Mouse (Mus musculus) 416B (cell line): ENCODE measurements around the gene Myo1h.

ENCODE experiments used
- DNase-seq: peaks from one replicate; pipeline ENCODE4 v3.0.0; 2011; ENCODE audit warnings: low read depth

Gene Myo1h

DNA sequence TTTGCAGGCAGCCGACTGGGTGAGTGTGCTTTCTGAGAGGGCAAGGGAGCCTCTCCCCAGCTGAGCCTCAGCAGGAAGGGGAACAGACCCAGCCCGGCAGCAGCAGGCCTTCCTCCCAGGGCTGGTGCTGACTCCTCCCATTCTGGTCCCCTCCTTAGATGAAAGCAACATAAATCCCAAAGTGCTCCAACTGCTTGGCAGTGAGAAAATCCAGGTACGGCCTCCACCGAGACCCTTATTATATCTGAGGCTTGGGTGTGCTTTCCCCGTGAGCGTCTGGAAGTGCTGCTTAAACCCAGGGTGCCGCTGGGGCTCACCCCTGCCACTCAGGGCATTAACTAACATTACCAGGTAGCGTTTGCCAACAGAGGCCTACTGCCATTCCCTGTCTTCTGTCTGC is 70.6 kb downstream of the Myo1h start:
- DNase-seq, result no peak

DNA sequence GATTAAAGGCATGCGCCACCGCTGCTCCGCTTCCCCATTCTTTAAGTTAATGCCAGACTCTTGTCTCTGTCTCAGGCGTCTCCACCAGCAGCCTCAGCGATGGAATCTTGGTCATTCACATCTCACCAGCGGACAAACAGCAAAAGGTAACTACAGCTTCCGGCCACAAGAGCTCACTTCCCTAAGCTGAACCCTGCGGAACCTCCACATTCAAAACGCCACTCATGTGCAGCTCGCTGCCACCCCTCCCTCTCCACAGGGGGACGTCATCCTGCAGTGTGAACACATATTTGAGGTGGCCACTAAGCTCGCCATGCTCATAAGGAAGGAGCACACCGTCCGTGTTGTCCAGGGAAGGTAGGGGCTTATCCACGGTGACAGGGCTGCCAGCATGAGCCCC is 72.0 kb downstream of the Myo1h start:
- DNase-seq, result no peak

DNA sequence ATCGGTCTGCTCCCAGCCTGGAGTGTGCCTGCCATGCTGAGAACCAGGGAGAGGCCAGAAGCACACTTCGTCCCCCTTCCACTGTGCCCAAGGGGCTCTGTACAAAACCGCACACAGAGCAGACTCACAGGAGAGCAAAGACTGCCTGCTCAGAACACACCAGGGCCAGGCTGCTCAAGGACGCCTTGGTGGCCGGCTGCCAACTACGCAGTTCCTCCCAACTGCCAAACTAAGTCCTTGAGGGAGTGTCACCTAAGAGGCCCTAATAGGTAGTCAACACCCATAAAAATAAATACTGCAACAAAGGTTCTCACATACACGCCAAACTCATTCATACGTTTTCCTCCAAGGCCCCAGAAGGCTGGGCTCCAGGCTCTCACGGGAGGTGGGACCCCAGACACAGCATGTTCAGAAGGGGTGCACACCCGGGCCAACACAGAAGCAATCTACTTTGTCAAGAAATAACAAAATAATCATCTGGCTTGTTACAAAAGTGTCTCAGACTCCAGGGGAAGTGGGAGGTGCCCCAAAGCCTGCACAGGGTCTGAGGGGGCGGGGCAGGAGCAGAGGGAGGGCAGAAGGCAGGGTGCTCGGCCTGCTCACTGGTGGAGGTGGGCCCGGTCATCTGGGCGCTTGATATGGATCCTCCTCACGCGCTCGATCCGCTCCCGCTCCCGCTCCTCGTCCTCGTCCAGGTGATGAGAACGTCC is 76.2 kb downstream of the Myo1h start:
- peak; percentile 93 for DNase-seq

DNA sequence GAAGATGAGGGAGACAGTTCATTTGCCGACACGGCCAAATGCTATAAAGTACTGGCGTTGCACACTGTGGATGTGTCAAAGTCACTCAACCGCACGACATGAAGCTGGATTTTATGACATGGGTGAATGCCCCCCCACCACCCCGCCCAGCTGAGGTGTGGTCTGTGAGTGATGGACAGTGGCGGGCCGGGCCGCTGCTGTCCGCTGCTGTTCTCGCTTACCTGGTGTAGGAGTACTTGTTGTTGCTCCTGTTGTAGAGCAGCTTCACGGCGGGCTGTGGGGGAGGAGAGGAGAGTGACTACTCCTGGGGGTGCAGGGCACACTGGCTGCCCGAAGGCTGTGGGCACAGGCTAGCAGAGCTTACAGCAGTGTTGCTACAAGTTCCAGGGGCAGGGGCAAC is 79.2 kb downstream of the Myo1h start:
- DNase-seq, result no peak

DNA sequence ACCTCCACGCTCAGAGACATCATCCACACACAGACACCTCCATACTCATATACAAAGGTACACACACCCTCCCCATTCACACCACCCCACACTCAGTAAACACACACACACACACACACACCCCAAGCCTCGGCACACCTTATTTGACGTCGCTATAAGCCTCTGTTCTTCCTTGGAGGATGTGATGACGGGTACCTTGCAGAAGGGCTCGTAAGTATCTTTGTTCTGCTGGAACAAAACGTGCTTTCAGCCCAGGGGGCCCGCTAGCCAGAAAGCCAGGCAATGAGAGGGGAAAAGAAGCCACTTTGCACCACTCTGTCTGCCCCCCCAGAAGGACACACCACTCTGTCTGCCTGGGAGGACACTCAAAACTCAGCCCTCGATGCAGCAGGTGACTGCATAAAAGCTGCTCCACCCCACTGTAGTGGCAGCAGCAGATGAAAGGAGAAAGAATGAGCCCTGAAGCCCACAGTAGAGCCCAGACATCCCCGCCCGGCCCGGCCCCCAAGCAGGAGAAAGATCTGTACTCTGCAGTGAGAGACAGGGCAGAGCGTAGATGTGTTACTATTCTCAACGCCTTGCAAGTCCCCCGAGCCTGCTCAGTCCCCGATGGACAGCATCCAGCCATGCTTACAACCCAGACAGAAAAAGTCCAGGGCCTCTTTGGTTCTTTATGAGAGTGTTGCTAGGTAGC is 80.0 kb downstream of the Myo1h start:
- no peak for DNase-seq

DNA sequence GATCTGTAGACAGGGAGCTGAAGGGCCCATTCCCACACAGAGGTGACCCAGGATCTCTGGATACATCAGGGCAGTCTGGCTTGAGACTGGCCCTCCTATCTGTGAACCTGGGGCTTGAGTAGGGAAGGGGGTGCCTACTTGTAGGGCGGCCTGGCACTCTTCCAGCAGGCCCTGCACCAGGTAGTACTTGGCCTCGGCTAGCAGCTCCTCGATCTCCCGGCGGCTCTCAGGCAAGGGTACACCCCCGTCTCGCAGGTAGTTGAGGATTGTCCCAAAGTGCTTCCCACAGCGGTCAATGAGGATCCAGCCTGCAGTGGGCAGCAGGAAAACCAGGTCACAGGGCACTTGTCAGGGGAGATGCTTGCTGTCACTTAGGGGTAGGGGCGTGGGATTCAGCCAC is 81.0 kb downstream of the Myo1h start:
- no peak for DNase-seq

DNA sequence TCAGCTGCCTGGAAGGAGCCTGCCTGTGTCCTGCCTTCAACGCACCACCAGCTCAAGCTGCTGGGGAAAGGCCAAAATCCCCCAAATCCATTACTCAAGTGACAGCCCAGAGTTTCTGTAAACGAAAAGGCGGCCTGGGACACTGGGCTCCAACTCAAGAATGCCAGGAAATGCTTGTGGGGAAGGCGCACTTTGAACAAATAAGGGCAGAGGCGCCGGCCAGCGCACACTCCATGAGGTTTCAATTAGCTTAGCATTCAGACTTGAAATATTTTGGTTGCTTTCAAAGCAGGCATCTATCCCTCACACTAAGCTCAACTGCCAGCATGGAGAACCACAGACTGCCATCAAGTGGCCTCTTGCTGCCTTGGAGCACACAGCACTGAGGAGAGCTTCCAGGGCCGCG is 81.4 kb downstream of the Myo1h start:
- DNase-seq, result peak; percentile 43

DNA sequence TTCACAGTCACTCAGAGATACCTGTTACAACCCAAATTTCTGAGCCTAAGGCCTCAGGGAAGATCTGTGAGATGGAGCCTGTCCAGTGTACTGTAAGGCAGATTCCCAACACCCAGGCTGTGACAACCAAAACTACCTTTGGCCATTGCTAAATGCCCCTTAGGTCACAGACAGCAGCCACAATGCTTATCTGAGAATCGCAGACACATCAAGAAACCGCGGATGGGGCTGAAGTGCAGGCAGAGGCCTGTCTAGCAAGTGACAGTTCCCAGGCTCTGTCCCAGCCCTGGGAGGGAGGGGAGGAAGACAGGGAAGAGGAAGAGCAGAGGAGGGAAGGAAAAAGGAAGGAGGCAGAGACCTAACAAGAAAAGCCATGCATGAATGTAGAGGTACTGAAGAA is 82.4 kb downstream of the Myo1h start:
- DNase-seq, result peak; percentile 97

DNA sequence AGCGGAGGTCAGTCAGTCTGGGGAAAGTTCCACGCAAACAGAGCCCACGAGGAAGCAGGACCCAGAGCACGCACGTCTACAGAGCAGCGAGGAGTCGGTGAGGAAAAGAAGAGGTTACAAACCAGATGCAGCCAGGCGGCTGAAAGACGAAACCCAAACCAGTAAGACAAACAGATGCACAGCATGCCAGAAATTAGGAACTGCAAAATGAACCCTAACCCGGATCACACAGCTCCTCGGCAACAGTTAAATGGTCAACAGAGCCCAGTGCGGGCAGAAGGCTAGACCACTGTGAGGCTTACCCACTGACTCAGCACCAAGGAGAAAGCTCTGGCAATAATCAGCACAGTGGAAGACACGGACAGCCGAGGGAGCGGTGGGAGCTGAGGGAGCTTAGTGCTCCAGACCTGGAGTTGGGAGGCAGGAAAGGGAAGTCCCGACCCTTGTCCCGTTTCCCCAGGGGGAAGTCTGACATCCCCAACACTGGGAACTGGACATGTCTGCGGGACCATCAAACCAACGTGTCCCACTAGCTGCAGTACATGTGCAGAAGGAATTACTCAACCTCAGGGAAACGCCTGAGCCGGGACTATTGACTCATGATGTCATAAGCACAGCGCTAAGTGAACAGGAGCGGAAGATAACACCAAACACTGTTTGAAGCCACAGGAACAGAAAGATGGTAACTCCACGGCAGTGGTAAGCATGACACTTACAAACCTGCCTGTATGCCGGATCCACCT is 82.9 kb downstream of the Myo1h start:
- DNase-seq, result peak; percentile 80

DNA sequence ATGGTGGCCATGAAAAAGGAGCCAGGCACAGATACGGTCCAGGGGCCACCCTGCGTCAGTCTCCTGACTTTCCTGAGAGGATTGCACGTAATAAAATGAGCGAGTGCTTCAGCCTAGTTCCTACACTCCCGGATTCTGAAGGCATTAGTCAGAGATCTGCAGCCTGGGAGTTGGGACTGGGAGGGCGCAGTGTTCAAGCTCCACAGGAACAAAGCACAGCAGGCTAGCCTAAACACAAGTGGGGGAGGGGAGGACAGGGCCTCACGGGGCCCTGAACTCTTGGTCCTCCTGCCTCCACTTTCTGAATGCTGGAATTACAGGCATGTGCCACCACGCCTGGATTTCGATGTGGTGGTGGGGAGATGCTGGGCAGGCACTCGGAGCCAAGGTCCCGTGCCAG is 83.6 kb downstream of the Myo1h start:
- no peak for DNase-seq

DNA sequence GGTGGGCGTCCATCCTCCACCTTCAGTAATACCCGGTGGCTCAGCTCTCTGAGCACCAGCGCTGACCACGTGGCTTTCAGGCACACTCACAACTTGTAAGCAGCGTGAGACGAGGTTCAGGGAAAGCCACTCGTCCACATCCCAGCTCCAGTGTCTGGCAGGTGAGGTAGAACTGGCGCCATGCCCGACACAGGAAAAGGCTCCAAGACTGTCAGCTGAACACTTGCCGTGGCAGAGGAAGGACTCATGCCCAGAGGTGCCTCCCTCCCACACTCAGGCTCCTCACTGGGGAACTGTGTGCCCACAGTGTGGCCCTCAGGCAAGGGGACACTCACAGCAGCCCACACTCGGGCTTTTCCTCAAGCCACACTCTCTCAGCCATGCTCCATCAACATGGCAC is 84.2 kb downstream of the Myo1h start:
- DNase-seq, result no peak

DNA sequence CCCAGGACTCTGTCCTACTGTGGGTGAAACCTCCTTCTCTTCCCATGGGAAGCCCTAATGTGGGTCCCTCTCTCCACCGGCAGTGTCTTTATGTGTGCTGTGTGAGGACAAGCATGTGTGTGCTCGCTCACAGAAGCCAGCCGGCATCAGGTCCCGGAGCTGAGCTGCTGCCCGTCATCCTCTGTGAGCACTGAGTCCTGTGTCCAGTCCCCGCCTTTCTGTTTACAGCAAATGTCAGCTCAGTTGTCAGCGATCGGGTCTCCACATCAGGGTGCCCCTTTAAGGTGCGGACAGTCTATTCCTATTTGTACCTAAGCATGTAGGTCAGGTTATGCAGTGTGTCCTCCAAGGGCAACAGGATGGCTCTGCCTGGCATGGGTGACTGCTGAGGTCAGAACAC is 84.6 kb downstream of the Myo1h start:
- DNase-seq, result no peak

DNA sequence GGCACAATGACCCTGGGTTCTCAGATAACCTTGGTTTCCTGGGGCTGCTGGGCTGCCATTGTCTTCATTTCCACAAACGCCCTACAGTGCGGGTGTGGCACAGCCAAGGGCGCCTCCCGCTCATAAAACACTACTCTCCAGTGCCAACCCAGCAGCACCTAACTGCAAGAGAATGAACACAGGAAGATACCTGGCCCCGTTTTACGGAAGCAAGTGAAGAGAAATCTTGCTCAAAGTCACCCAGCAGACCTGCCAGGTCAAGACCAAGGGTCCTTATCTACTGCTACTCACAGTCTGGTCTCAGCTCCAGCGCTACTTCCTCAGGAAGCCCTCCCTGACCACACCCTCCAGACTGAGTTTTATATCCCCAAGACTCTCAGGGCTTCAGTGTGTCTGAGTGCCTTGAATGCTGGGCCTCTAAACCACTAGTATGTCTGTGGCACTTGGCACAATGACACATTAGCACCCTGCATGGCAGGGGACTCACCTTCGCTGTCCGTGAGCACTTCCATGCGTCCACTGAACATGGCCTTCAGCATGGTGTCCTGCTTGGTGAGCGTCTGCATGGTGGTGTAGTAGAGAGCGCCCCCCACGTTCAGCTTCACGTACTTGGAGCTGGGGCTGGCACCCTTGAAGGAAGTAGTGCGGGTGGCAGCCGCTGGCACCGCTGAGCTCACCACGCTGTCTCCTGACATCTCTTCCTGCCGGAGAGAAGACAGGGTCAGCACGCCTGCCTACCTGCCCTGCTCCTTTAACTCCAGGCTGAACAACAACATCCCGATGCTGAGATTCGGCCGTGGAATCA is 85.6 kb downstream of the Myo1h start:
- DNase-seq, result peak; percentile 96

DNA sequence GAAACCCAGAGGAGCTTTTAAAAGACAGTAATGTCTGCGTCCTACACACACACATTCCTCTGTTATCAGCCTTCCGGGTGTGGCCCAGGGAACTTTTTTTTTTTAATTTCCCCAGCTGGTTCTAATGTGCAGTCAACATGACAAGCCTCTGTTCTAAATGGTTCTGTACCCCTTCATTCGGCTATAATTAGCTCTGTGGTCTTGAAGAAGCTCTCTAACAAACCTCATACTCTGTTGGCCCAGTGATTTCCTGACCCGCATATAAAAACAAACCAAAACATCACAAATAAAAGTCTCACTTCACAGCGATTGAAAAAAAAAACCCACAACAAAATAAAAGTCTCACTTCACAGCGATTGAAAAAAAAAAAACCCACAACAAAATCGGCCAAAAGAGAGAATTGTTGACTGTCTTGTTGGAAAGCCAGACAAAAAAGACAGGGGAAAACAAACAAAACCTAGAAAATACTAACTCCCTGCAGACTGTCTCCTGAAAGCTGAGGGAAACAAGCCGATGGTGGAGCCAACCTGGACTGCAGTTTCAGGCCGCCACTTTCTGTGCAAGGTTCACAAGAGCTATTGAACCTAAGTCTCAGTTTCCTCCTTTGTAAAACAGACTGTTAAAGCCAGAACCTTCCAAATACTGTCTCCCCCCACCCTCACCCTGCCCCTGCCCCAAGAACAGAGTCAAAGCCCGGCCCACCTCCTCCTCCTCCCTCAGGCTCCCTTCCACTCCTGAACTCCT is 89.4 kb downstream of the Myo1h start:
- DNase-seq, result peak; percentile 78

DNA sequence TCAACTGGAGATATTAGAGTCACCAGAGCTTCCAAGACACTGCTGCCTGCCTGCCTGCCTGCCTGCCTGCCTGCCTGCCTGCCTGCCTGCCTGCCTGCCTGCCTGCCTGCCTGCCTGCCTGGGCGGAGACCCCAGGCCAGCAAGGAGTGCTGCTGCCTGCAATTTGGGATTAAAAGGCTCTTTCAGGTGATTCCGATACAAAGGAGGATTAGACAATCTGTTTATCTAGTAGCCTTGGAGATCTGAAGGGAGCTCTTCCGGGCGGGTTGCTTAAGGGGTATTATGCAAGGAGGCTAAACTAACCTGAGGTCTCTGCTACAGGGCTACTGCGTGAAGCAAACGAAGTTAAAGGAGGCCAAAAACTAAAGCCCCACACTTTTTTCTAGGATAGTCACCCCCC is 90.0 kb downstream of the Myo1h start:
- DNase-seq, result peak; percentile 76

DNA sequence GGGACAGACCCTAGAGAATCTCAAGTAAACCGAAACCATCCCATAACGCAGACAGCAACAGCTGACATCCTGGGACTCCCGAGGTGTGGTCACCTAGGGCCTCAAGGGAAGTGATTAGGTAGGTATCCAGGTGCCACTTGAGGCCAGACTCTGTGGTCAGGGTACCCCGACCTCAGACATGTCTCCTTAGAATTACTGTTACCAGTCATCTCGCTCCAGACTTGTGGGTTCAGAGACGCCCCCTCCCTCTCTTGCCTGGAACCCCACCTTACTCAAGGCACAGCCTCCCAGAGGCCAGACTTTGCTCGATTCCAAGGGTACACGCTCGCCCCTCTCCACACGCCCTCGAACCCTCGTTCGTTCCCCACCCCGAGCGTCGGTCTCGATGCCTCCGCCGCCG is 90.8 kb downstream of the Myo1h start:
- DNase-seq, result peak; percentile 20

DNA sequence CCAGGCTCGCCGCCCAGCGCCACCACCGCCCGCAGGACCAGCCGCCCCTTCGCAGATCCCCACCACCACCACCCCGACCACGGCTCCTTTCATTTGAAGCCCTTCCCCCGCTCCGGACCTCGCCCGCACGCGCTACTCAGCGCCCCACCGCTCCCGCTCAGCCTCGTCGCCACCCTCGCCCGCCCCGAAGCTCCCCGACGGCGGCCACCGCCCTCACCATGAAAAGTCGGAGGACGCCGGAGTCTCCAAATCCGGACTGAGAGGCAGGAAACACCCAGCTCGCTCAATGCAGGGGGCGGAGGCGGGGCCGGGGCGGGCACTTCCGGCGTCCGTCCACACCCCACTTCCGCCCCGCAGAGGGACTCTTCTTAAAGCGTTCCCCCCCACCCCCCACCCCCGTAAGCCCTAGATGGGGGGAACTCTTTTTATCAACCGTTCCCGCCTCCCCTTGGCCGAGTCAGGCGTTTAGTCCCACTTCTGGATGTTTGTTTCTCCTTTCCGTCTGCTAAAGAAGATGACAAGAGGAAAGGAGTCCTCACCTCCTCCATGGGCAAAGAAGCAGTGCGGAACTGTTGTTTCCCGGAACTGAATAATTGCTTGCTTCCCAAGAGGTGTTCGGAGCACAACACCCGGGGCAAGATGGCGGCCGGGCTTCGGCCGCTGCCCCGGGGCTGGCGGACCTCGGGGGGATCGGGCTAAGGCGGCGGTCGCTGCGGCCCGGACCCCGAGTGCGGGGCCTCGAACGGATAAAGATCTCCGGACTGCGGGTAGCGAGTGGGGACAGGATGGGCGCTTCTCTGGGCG is 91.4 kb downstream of the Myo1h start, which contains the start of the genes Kctd10 and Ube3b:
Kctd10 (minus strand) TSS at position 300 of the 804 bp plus-strand sequence.
Ube3b (plus strand) TSS at position 399 of the 804 bp plus-strand sequence.
- DNase-seq, result peak; percentile 97

DNA sequence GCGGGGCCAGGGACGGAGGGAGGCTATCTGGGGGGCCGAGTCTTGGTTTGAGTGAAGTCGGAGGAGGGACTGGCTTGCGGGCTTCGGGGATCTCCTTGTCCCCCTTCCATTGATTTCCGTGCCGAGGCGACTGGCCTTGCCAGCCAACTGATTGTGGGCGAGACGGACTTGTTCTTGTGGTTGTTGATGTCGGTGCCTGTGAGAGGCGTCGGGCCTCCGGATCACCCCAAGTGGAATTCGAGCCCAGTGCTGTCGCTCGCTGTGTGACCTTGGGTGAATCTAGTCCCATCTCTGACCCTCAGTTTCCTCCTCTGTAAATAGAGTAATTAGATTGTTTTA is 92.0 kb downstream of the Myo1h start:
- no peak for DNase-seq

DNA sequence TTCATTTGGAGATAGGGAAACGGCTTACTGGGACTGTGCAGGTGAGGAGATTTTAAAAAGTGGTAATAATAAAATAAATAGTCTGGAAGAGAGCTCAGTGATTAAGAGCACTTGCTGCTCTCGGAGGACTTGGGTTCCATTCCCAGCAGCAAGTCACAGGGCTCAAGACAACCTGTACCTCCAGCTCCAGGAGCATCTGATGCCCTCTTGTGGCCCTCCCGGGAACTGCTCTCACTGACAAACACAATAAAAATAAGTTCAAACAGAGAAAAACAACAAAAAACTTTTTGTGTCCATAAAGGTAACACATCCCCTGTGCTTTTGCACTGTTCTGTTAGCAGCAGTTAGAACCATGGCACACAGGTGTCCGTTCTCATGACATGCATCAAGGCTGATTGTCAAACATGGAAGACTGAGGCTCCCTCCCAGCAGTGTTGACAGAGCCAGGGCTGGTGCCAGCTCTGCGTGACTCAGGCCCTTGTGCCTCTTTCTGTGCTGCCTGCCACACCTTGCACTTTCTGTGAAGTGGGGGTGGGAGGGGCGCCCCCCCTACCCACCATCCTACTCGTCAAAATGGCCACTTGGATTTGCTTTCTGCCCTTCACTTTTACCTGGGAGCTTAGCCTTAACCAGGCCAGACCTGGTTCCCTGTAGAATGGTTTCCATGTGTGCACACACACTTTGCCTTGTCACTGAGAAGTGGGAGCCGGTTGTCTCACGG is 94.4 kb downstream of the Myo1h start:
- peak; percentile 59 for DNase-seq

DNA sequence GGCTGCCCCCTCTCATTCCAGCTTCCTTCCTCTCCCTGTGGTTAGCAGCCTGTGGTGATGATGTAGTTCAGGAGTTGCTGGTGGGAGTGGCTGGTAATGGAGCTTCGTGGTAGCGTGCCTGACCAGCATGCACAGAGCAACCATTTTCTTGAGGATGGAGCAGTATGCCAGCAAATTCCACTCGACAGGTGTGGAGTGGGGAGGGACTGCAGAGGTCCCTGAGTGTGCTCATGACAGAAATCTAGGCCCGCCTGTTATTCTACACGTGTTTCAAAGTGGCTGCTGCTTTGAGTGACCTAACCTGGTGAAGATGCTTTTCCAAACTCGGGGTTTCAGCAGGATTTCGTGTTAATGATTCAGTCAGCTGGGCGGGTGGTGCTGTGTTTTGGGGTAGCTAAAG is 95.5 kb downstream of the Myo1h start:
- DNase-seq, result no peak
